Mouse (Mus musculus): Measurements from ENCODE around the gene Lrrc25.

The Lrrc25 gene

DNA sequence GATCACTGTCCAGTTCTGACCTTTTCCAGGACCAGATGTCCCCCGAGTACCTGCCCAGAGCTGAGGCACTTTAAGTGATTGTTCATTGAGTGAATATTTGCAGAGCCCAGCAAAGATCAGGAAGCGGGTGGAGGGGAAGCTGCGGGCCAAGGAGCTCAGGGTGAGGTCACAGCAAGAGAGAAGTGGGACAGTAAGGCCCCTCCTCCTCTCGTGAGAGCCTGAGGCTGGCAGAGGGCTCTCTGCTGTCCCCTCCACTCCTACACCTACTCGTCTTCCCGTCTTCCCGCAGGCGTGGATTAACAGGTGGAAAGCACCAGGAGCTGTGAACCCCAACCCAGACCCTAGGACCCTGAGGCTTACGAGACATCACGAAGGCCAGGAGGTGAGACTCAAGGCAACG lies 690 bp downstream of the Lrrc25 start:
- no peak for DNase-seq (ENCODE audit: low spot score)

DNA sequence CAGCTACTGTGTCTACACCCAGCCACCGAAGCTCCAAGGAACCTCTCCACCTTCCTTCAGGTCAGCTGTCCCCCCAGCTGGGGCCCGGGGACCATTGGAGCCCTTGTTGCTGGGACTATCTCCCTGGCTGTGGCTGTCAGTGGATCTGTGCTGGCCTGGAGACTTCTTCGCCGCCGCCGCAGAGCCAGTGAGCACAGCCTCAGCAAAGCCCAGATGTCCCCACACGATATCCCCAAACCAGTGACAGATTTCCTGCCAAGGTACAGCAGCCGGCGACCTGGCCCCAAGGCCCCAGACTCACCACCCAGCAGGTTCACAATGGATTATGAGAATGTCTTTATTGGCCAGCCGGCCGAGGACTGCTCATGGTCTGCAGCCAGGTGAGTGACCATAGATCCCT lies 2.0 kb downstream of the Lrrc25 start:
- DNase-seq (ENCODE audit: low spot score), result no peak

DNA sequence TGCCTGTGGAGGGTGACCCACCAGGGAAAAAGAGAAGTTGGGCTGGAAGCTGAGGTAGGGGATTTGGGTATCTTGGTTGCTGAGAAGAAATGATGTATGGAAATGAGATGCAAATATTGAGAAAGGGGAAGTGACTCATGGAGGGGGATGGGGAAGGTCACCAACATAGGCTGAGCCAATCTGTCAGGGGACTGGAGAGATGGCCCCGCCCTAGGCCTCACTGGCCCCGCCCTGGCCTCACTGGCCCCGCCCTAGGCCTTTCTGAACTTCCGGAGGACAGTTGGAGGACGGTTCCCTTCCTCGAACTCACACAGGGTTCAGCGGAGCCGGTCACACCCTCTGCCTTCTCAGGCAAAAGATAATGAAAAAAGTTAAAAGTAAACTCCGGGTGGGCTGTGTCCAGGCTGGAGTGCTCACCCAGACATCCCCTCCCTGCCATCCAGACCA lies 3.0 kb downstream of the Lrrc25 start:
- no peak for DNase-seq (ENCODE audit: low spot score)

DNA sequence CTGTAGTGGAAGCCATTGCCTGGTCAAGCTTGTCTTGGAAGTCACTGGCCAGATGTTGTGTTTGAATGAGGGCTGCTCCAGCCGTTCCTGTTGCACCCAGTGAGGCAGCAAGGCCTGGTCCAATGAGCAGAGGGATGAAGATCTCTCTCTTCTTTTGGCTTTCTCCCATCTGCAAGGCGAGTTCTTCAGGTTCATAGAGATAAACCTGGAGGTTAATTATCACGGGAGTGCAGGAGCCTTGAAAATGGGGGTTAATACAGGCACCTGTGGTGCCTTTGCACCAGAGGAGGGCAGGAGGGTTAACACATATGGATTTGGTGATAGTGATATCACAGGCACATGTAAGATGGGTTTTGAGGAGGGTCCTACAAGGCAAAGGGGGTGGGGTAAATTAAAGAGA lies 6.3 kb downstream of the Lrrc25 start:
- no peak for DNase-seq (ENCODE audit: low spot score)

DNA sequence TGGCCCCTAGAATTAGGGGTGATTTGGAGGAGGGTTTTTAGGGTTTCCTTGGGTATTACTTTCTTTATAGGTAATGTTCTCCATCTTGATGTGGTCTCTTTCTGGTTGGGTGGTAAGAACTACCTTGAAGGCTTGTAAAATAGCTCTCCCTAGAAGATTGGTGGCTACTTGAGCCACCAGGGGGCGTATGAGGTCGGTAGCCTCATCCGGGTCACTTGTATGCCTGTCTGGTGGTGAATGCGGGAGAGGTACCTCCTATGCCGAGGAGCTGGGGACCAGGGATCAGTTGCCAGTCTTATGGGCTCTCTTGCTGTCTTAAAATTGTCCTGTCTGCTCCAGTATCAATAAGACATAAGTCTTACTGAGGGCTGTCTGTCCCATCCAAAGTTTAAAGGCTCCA lies 9.1 kb downstream of the Lrrc25 start:
- DNase-seq (ENCODE audit: low spot score), result no peak

DNA sequence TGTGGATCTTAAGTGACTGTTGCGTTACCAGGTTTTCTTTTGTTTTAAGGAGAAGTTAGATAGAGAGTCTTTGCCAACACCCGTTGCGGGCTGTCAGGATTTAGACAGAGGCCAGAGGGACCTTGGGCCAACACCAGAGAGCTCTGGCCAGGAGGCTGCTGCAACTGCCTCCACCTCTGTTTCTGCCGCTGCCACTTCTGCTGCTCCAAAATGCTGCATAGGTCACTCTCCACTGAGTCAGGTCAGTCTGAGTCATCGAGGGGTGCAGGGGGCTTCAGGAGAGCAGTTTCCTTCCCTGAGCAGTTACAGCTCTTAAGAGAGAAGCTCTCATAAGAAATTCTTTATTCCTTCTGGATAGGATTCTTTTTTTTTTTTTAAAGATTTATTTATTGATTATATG lies 11.1 kb downstream of the Lrrc25 start:
- DNase-seq (ENCODE audit: low spot score), result no peak

DNA sequence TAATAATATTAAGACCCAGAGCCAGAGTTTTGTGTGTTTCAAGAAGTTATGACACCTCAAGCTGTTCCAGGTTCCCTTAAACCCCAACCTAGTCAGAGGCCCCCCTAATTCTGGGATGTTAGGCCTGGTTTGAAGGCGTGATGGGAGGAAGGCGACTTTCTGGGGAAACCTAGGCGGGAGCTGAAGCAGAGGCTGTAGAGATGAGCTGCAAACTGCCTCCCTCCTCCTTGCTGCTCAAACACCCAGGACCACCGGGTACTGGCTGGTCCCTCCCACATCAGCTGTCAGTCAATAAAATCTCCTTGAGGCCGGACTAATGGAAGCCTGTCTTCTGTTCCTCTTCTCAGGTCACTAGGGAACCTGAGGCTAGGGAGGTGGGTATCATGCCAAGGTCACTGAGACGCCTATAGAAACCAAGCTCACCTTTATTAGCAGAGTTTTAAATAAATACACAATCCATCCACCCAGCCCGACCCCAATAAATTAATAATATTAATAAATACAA lies 13.1 kb downstream of the Lrrc25 start:
- DNase-seq (ENCODE audit: low spot score), result no peak

DNA sequence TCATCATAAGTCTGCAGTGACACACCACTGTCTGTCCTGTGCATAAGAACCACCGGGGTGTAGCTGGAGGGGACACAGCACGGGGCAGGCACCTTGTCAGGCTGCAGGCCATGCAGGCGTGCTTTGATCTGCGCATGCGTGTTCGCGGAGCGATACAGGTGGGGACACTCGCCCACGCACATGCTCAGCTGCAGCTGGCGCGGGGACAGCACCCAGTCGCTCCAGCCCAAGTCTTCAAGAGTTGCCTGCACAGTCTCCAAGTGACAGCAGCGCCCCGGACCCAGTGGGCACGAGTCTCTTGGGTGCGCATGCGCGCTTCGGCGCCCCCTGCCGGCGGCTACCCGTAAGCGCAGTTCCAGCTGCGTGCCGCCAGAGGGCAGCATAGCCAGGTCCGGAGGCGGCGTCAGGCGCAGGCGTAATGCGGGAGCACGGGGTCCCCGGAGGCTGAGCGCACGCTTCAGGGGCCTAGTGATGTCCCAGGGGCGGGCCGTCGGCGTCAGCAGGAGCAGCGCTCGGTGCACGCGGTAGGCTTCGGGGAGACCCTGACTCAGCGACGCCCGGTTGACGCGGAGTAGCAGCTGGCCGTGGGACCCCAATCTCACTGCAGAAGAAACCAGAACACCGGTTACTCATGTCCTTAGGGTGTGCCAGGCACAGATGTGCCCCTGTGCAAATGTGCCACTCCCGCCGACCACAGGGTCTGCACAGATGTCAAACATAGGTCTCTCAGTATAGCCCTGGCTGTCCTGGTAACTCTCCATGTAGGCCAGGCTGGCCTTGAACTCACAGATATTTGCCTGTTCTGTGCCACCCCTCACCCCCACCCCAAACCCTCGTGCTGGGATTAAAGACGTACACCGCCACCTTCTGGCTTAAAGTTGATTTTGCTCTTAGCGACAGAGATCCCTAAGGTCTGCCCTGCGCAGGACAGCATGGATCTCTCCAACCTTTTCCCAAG lies 13.9 kb downstream of the Lrrc25 start:
- peak; percentile 91 for DNase-seq (ENCODE audit: low spot score)

DNA sequence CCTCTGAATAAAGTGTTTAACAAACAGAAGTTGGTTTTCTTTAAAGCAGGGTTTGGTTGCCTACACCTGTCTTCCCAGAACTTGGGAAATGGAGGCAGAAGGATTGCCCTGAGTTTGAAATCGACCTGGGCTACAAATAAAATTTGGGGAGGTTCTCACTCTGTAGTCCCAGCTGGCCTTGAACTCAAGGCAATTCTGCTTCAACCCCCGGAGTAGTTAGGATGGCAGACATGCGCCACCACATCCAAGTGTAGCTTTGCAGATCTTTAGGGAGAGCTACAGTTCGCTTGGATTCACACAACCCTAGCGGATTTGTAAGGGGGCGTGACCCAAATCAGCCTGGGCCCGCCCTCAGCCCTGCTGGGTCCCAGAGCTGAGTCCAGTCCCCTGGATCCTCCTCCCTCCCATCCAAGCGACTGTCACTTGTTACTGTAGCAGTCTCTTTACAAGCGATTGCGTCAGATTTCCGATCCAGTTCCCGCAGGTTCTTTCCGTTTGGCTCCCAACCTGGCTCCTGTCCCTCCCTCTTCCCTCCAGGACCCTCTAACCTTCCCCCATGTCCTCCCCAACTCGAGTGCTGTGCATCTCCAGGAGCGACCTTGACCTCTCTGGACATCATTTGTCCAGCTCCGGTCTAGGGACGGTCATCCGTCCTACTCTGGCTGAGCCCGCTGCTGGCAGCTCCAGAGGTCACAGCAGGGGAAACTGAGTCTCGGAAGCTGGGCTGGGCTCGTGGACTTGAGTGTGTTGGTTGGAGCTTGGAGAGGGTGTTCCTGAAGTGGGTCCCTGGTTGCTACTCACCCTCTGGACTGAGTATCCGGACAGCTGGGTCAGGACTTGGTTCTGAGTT lies 14.8 kb downstream of the Lrrc25 start:
- DNase-seq (ENCODE audit: low spot score), result no peak

DNA sequence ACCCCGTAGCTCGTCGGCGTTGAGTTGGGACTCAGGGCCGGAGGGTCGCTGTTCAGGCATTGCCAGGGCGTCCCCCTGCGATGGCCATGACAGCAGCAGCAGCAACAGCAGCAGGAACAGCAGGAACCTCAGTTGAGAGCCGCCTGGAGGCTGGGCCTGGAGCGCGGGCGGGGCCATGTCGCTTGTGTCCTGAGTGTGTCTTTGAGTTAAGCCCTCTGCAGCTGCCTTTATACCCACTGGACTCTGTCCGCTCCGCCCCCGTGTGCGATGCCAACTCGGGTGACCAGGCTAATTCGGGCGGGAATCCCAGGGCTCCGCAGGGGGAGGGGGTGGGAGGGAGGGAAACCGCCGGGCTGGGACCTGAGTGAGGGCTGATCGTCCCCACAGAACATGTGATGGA lies 15.5 kb downstream of the Lrrc25 start:
- no peak for DNase-seq (ENCODE audit: low spot score)

DNA sequence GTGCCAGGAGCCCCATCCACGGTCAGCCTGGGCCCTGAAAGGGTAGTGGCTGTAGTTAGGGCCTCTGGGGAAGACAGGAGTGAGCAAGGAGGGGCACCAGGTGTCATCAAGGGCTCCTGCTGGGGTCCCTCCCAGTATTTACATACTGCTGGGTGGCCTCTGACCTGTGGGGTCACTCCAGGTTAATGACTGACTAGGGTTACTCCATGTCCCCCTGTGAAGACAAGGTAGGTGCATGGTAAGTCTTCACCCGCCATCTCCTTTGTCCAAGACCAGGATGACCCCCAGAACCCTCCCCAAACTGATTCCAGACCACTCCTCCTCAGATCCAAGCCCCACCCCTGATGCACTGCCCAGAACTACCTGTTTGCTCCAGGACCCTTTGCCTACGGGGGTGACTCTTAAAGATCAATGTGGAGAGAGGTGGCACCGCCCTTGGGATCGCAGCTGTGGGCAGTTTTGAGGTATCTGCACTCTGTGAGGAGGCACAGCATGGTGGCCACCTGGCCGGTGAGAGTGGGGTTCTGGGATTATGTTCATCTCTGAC lies 16.5 kb downstream of the Lrrc25 start, which contains the start of gene Gdf15:
Gdf15 (minus strand) TSS at position 111 of the 547 bp plus-strand sequence.
- DNase-seq (ENCODE audit: low spot score), result no peak

DNA sequence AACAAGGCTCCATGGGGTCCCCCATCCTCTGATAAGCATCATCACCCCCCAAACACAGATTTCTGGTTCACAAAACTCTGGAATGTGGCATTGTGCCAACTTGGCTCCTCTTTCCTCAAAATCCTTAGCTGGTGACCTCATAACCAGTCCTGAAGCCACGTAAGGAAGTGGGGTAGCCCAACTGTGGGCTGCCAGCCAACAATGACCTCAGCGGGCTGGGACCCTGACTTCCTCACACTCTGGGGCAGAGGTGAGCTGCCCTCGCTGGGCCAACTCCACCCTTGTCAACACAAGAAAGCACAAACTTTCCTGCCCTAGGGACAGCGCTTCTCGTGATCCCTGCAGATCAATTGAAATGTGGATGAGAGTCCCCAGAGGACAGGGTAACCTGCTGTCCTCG lies 18.1 kb downstream of the Lrrc25 start:
- DNase-seq (ENCODE audit: low spot score), result peak; percentile 39

DNA sequence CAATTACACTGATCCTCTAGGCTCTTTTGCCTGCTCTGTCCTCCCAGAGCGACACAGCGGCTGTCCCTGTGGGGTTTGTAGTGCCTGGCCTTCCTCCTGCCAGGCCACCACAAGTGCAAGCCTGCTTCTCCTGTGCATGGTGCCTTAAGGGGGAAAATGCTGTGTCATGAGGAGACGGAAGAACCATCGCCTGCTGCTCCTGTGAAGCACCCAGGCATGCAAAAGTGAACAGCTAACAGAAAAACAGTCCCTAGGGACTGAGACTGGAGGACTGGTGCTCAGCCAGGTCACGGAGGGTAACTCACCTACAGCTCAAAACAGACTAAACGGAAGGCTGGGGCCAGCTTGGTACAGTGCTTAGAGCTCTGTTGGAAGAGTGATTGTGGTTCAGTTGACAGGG lies 19.6 kb downstream of the Lrrc25 start:
- no peak for DNase-seq (ENCODE audit: low spot score)

DNA sequence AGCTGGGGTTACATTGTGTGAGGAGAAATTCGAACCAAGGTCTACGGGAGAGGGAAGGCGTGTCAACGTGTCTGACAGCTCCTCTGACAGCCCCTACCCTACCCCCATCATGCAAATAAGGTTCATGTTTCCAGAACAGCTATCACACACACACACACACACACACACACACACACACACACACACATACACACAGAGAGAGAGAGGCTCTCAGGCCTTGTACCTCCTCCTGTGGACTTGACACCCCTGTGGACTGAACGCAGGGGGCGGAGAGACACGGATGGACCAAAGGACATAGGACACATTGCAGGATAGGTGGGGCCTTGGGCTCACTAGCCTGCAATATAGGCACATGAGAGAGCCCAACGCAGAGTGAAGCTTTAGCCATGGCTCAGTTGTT lies 20.9 kb downstream of the Lrrc25 start:
- no peak for DNase-seq (ENCODE audit: low spot score)

DNA sequence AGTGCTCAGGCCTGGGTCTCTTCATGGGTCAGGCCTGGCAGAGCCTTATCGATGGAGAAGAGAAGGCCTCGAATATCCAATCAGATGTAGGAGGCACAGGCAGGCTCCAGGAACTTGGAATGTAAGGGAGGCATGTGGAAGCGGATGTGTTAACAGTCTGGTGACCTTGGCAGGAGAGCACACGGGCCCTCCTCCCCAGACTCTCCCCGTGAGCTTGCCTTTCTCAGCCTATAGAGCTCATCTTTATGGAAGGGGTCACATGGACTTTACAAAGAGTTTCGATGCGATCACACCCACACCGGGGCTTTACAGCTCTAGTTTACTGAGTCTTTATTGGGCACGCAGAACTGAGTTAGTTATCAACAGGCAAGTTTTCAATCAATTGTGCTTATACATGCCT lies 22.8 kb downstream of the Lrrc25 start:
- no peak for DNase-seq (ENCODE audit: low spot score)

DNA sequence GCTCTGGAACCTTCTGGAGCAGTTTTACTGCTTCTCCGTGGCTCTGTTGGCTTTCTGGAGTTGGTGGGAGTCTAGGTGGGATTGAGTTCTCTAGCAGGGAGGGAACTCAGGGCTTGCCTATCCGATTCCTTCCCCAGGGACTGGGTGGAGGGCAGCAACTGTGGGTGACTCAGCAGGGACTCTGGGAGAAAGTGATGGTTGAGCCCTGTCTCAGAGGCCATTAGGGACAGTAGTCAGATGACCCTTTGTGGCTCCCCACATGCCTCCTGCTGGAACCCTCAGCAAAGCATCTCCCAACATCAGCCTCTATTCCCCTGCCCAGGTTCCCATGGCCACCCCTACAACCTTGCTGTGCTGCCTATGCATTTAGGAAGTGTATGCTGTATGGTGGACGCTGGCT lies 27.1 kb downstream of the Lrrc25 start:
- no peak for DNase-seq (ENCODE audit: low spot score)

DNA sequence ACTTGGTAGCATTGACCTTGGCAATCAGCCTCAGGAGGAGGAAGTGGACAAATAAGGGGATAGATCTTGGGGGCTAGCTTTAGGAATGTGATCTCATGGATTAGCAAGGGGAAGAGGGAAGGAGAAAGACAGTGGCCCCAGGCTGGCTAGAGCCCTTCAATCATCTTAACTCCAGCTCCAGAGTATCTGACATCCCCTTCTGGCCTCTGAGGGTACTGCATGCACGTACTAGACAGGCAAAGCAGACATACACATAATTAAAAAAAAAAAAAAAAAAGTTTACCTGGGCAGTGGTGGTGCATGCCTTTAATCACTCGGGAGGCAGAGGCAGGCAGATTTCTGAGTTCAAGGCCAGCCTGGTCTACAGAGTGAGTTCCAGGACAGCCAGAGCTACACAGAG lies 28.1 kb downstream of the Lrrc25 start:
- DNase-seq (ENCODE audit: low spot score), result no peak

DNA sequence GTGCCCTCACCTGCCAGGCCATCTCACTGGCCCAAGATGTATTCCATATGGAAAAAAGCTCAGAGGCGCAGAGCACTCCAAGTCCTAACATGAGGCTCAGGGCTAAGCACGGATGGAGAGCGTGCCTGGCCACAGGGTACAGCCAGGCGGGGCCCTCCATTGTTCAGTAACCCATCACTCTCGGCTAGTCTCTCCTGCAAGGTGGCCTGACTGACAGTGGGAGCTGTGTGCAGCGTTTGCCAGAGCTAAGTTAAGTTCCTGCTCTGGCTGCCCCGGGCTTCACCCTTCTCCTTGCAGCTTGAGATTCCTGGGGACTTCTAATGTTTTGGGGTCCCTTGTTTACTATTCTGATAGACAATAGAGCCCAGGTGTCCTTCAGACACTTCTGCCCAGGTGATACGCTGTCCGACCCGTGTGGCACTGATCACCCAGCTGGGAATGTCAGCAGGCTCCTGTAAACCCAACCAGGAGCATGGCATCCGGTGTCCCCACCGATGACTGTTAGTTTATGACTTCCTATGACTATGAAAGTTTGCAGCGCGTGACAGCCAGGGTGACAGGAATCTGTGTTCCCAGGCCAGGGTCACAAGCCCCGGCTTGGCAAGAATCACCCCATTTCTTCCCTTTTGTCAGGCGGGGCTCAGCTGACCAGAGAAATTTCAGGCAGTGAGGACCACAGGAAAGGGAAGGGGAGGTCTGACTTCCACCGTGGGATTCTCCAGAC lies 29.7 kb downstream of the Lrrc25 start:
- no peak for DNase-seq (ENCODE audit: low spot score)

DNA sequence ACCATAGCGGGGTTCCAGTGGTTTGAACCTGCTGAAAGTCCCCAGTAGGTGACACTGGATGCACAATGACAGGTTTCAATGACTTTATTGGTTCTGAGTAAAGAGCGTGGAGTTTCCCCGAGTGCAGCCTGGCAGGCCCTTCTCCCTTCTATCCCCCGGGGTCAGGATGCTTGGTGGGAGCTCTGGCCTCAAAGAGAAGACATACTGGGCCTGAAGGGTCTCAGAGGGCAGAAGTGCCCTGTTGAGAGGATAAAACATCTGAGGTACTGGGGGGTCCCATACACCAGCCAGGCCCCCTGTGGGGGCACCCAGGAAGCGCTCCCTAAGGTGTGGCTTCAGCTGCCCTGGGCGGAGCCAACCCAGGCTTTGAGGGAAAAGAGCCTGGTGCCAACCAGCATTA lies 30.4 kb downstream of the Lrrc25 start:
- no peak for DNase-seq (ENCODE audit: low spot score)

DNA sequence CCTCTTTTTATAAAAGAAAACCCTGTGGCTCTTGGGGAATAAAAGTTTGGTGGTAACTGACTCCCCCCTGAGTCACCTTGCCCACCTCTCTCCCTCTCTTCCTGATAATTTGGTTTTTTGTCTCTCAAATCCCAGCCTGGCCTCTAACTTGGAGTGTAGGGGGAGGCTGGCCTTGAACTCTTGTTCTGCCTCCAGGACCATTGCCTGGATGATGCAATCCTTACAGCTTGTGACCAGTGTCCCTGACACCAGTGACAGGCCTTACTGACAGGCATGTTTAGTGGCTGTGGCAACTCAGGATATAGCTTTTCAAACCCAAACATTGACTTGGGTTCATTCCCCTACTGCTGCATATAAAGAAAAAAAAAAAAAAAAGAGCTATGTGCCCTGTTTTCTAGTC lies 30.8 kb downstream of the Lrrc25 start:
- no peak for DNase-seq (ENCODE audit: low spot score)

DNA sequence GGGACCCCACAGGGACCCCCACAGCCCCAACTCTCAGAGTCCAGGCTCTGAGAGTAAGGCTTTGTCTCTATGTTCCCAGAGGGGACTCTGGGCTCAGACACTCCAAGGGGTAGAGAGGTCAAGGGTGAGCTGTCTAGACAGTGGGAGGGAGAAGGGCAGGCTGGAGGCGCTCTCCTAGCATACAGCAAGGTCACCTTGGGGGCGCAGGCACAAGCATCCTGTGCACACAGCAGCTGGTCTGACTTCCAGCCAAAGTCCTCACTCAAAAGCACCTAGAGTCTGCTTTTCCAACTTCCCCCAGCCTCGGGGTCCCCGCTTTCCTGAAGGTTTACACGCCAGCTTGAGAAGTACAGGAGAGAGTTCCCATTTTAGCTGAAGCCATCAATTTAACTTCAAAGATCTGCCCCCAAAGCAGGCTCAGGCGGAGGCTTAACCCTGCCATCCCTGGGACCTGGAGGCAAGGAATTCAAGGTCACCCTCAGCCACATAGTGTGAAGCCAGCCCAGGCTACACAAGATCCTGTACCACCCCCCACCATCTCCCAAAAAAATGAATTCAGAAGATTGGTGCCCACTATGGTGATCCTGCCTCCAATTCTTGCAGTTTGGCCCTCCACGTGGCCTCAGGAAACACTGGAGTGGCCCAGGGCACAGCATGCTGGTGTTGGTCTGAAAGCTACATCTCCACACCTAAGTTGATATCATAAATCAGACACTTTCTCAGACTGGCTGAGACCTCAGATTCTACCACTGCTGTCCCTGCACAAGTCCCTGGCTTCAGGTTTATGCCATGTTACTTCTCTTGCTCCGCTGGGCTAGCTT lies 31.6 kb downstream of the Lrrc25 start:
- DNase-seq (ENCODE audit: low spot score), result no peak

All from ovary, postnatal 14 days (tissue).